Mouse (Mus musculus): Measurements from ENCODE around the gene Zc3h12c.

GRCm38 (mm10) chr9:52175257-52175859 lies 7.0 kb upstream of the Zc3h12c start:
- no peak for TF ChIP-seq ZKSCAN1 (IDR thresholded peaks at IDR 0.05; ENCODE audit: low read depth, low read length)
- peak; percentile 62 for TF ChIP-seq TCF12 (IDR thresholded peaks at IDR 0.05; ENCODE audit: low read depth, low read length)
- TF ChIP-seq CTCF (IDR thresholded peaks at IDR 0.05 in 2 of 3, conservative IDR thresholded peaks at IDR 0.05 in 1 of 3; ENCODE audit: control insufficient read depth in 1 of 3, insufficient read depth in 1 of 3, low read depth in 2 of 3, low read length in 3 of 3, poor library complexity in 1 of 3, severe bottlenecking in 1 of 3) = no peak
- TF ChIP-seq ZC3H11A (IDR thresholded peaks at IDR 0.05; ENCODE audit: low read depth, low read length) = no peak
- 0 out of 2 replicates have a peak, but pooled peaks have one; percentile 21 for TF ChIP-seq BHLHE40 (IDR thresholded peaks at IDR 0.05; ENCODE audit: borderline replicate concordance, low read depth, low read length)
- TF ChIP-seq USF1 (IDR thresholded peaks at IDR 0.05; ENCODE audit: low read depth, low read length) = no peak
- peak; percentile 40; the same call in 1 of the 2 replicates for TF ChIP-seq MYB (IDR thresholded peaks at IDR 0.05; ENCODE audit: low read depth, low read length)
- no peak for TF ChIP-seq CHD1 (IDR thresholded peaks at IDR 0.05; ENCODE audit: low read depth, low read length)
- TF ChIP-seq SMC3 (IDR thresholded peaks at IDR 0.05; ENCODE audit: low read depth, low read length) = no peak
- TF ChIP-seq CHD2 (IDR thresholded peaks at IDR 0.05; ENCODE audit: low read length) = no peak
- peak; percentile 48; the same call in 1 of the 2 replicates for TF ChIP-seq MEF2A (IDR thresholded peaks at IDR 0.05; ENCODE audit: extremely low read depth, insufficient replicate concordance, low read depth, low read length, poor library complexity, severe bottlenecking)
- TF ChIP-seq POLR2A (IDR thresholded peaks at IDR 0.05; ENCODE audit: control insufficient read depth in 1 of 2, insufficient read depth in 1 of 2, low read depth in 1 of 2, low read length in 2 of 2, poor library complexity in 1 of 2) = 0 out of 4 replicates have a peak, but pooled peaks of 1 of the 2 experiments have one; percentile 18
- no peak for TF ChIP-seq RAD21 (IDR thresholded peaks at IDR 0.05; ENCODE audit: low read depth, low read length)
- no peak for TF ChIP-seq MAX (IDR thresholded peaks at IDR 0.05; ENCODE audit: low read length)

Measured in MEL (cell line).